Mouse (Mus musculus) natural killer cell, adult 2 months (primary cell): ENCODE data around the gene Creb1.
A peak's percentile ranks its signal among the peaks of the same experiment; 100 is the strongest.
"Not testable (repeated sequence)": the region's sequence is repeated elsewhere in the genome, so short reads cannot be mapped to it uniquely, and the experiment has no call there.

Source experiments
- DNase-seq, 2 experiments: peaks; one replicate each; pipeline ENCODE4 v3.0.0; 2022; ENCODE audit warnings: low spot score in 2 of 2

The Creb1 gene

DNA sequence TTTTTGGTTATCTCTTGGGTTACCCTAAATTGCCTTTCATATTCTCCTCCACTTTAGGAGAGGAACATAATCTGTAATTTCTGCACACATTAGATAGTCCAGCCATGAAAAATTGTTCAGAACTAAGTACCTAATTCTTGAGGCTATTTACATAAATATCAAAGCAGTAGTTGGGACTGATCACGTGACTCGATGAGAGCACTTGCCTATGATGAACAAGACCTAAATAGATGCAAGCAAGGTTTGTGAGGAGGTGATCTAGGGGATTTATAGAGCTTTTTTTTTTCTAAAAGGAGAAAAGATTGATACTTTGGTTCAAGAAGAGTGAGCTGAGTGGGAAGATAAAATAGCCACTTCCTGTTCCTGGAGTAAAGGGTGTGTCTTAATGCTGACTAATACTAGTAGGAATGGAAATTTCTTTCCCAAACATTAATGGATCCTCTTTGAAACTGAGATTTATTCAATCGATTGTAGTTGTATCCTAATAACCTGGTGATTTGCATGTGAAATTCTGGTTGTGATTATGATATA is 6.5 kb downstream of the Creb1 start:
- DNase-seq, result no peak

DNA sequence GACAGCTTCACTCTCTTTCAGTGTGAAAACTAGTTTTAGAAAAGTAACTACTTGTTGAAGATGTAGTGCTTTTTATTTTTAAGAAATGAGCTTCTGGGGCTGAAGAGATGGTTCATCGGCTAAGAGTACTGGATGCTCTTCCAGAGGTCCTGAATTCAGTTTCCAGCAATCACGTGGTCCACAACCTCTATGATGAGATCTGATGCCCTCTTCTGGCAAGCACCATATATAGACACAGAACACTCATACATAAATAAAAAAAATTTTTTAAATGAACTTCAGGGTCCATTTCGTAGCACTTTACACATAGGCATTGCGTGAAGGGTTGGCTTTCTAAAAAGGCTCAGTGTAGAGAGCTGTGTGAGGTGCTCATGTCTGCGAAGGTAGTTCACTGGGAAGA is 11.3 kb downstream of the Creb1 start:
- no peak for DNase-seq

DNA sequence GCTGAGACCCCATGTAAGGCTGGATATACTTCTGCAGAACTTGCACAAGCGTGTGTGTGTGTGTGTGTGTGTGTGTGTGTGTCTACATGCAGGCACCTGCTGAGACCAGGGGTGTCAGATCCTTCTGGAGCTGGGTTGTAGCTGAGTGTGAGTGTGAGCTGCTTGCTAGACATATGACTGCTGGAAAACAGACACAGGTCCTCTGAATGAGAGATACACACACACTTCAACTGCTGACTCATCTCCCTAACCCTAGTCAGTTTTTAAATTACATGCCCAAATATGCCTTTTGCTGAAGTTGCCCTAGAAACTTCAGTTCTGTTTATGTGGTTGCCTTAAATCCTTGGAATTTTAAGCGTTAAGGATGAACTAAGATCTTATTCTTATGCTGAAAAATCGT is 13.6 kb downstream of the Creb1 start:
- DNase-seq, result no peak

DNA sequence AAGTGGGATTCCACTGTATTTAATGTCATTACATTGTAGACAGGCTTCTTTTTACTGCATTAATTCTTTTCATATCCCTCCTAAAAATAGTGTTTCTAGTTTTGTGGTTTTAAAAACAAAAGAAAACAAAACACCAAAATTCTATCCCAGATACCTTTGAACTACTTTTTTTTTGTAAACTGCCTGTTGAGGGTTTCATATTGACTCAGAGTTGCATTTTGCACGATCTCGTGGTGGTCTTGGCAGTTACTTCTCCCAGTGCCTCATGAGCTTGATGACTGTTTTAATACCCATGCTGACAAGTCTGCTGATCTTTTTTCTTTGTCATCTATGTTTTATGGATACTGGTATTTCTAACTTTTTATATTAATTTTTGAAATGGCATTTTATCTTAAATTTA is 16.9 kb downstream of the Creb1 start:
- no peak for DNase-seq

DNA sequence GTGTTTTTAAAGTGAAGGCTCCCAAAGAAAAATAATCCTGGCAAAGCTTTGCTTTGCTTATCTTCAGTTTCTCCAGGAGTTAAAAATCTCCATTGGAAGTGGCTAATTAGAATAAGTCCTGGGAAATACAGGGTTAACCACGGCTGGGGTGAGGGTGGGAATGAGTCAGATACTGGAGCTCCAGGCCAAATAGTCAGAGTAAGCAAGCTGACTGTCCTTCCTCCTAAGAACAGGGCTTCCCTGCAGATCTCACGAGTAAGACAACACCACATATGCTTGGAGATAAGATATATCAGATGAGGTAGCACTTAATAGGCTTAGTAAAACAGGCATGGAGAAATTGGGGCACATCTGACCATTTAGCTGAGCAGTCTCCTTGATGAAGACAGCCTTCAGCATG is 19.5 kb downstream of the Creb1 start:
- DNase-seq, result no peak

DNA sequence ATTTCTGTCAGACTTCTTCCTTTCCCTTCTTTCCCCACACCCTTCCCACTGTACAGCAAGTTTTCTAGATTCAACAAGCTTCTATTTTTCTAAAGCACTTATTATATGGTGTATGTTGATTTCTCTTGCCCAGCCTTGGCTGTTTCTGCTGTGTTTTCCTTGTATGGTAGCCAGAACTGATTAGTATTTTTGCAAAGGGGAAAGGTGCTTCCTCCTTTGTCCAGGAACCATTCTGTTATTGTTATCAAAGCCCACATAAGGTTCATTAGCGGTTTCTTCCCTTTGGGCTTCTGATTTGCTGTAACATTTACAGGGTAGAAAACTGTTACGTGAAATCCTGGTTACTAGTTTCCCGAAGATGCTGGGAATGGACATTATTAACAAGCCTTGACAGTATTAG is 27.7 kb downstream of the Creb1 start:
- no peak for DNase-seq

DNA sequence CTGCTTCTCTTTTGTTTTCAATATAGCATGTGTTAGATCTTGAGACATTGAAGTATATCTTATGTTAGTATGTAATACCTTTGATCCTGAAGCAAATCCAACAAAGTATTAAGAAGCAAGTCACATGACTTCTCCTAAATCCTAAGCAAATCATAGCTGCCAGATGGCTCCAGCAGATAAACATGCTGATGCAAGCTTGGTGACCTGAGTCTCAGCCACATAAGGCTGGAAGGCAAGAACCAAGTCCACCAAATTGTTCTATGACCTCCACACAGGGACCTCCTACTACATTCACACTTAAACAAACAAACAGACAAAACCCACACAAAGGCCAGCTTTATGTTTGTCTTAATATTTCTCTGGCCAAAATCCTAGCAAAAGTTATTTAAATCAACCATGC is 35.8 kb downstream of the Creb1 start:
- DNase-seq, result no peak

DNA sequence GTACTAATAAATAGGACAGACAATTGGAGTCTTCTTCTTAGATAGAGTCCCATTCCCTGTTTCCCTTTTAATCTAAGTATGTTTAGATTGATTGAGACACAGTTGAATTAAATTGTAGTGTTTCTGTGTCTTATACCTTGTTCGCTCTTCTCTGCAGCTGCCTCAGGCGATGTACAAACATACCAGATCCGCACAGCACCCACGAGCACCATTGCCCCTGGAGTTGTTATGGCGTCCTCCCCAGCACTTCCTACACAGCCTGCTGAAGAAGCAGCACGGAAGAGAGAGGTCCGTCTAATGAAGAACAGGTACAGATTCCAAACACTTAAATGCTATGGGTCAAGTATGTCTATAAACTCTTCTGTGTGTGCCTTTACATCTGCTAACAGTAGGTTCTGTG is 43.6 kb downstream of the Creb1 start:
- no peak for DNase-seq

DNA sequence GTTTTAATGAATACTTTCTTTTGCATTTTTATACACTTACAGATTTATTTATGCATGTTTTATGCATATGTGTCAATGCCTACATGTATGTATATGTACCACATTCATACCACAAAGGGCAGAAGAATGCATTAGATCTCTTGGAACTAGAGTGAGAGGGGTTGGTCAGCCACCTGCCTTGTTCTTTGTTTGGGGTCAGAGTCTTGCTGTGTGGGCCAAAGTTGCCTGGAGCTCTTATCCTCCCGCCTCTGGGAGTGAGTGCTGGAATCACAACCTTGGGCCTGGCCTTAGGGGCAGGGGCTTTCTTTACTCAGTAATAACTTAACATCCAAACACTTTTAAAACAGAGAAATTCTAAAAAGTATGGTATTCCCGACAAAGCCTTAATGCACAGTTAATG is 44.3 kb downstream of the Creb1 start:
- no peak for DNase-seq

DNA sequence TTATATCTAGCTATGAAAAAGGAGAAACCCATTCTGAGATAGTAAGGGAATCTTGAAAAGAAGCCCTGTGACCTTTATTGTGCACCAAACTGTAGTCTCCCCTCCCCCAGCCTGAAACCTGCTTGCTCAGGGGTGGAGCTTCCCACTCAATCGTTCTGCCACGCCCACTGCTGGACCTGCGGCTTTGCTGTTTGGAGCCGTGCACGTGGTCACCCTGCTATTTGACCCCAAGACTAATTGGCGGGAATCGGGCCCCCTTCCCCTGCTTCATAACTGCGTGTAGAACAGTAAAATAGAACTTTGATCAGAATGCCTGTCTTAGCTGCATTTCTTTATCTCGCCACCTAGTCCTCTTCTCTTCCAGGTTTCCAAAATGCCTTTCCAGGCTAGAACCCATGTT is 45.5 kb downstream of the Creb1 start:
- not testable (repeated sequence) for DNase-seq

DNA sequence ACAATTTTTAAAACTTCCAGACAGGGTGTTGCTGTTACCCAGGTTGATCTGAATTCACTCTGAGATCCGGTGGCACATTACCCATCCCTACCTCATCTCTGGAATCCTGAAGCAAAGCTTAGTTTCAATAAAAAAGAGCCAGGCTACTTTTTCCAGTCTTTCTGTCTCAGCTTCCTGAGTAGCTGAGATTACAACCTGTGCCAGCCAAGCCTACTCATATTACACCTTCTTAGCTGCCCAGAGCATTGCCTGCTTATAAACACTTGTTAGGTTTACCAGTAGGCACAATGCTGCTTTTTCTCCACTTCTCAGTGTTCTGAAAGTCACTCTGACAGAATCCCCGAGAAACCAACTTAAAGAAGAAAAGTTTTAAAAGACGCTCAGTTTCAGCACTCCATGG is 46.4 kb downstream of the Creb1 start:
- no peak for DNase-seq

DNA sequence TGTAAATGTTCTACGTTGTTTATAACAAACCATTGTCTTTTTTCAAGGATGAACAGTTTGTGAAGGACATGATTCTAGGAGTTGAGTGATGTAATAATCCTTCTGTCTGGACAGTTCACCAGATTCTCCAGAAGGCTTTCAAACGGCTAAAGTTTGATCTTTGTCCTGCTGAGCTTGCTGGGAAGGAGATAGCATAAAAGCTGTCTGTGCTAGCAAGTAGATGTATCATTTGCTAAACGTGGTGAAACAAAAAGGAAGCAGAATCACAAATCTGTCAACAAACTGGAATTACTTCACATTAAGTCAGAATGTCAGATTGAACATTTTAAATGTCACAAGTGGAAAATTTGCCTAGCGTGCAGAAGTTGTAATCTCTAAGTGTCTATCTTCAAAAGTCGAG is 66.5 kb downstream of the Creb1 start:
- DNase-seq, result no peak

DNA sequence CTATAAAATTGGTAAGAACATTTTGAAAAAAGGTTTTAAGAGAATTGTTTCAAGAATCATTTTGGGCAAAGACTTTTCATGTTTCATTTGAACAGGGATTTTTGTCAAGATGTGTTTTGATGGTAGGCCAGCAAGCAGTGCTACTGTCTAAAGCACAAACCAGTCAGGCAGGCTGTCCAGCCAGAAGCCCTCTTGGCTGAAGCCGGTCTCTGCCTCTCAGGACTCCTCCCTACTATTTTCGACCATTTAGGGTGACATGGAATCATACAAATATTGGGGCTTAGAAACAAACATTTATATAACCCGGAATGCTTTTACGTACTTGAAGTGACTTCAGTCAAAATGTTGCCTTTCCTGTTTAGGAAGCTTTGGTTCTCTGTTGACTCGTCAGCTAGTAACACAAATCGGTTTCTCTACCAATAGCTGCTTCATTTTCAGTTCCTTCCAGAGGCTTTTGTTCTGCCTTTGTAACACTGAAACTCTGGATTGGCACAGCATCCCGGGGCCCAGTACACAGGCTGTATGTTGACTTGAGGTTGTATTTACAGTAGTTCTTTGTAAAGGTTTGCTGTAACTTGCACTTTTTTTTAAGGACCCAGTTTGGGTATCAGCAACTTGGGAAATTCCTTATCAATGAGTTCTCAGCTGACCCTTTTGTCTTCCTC is 68.1 kb downstream of the Creb1 start:
- no peak for DNase-seq

DNA sequence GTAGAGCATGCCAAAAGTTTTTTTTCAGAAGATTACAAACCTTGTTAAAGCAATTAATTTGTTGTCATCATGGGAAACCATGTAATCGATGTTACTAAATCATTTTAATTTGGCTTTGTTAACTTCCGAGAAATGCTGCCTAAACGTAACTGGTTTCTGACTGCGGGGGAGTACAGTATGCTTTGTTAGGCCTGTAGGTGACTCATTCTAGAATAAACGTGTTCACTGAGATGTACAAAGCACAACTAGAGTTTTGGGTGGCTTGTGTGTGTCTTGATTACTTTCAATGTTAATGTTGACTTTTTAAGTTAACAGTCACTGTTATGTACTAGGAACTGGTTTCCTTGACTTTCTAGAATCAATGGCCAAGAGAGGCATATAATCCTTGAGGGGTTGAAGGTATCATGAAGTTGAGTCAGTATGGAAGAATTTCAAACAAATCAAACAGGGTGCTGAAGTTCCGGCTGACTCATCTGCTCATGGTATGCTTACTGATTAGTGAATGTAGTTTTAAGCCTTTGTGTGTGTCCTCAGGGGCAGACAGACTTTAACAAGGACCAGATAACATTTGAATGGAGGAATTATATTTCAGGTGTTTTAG is 68.9 kb downstream of the Creb1 start:
- no peak for DNase-seq

DNA sequence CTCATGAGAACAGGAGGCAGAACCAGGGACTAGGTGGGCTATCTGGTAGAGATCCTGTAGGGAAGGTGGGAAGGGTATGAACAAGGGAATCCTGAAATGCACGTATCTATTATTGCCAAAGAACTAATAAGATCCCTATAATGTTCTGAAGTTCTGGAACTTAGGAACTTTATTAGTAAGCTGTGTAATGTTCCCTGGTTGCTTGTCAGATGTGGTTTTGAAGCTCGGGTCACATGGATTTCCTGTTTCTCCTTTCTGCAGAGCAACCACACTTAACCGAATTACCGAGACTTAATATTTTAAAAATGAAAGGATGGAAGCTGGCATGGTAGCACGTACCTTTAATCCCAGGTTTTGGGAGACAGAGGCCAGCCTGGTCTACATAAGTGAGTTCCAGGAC is 70.9 kb downstream of the Creb1 start:
- no peak for DNase-seq

DNA sequence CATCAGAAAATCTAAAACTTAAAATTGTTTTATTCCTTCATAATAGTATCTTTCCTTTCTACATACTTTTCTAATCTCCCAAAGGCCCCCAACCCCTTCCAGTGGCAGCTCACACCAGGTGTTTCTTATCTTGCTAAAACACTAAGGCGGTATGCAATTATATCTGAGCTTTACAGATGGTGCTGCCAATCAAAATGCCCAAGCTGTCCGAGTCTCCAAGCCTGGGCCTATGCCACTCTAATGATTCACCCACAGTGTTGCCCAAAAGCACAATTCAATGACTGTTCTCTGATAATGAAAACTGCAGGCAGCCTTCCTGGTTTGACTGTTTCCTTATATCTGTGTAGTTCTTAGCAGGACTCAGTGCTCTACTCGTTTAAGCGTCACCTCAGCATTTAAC is 76.7 kb downstream of the Creb1 start:
- DNase-seq, result no peak

DNA sequence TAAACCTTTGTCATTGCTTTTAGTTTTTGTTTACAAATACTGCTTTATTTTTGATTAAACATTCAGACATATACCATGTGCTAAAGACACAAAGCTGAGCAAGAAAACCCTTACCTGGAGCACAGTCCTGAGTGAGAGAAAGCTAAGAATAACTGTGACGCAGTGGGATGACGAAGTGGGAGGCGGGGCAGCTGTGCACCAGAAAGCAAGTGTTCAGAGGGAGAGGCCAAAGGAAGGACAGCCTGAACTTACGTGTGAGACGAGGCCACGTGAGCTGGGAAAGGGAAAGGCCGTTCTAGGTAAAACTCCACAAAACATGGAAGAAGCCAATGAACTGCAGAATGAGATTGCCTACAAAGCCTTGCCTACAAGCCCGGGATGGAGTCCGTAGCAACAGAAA is 77.5 kb downstream of the Creb1 start:
- DNase-seq, result no peak

DNA sequence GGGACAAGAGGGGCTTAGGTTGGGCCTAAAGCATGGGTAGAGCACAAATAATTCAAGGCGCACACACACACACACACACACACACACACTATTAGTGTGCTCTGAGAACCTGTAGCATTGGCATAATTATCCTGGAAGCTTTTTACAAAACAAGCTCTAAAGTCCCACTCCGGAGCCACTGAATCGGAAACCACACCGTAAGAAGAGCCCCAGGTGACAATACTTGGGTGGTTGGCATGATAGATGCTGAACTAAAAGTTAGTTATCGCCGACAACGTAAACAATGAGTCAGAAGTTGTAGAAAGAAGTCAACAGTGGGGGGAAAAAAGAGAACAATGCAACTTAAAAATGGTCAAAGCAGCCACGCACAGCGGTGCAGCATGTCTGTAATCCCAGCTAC is 81.9 kb downstream of the Creb1 start:
- DNase-seq, result no peak

DNA sequence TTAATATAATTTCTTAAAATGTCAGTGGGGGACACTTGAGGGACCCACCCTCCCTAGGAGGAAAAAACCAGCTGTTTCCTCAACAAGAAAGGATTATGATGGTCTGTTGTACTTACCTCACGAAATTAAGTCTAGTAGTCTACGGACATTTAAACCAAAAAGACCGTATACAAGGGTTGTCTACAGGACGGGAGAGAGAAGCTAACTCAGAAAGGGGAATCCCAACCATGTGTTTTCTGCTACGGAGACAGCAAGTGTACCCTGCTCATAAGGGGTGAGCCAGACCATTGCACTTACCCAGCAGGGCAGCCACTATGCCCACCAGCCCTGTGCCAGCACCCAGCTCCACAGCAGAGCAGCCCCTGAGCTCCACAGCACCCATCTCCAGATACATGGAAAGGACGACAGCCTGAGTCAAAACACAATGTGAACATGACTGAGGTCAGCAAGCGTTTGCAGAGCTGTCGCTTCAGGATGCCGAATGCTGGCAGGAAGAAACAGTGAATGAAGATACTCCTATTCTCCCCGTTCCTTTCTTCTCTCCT is 82.4 kb downstream of the Creb1 start:
- DNase-seq, result no peak

DNA sequence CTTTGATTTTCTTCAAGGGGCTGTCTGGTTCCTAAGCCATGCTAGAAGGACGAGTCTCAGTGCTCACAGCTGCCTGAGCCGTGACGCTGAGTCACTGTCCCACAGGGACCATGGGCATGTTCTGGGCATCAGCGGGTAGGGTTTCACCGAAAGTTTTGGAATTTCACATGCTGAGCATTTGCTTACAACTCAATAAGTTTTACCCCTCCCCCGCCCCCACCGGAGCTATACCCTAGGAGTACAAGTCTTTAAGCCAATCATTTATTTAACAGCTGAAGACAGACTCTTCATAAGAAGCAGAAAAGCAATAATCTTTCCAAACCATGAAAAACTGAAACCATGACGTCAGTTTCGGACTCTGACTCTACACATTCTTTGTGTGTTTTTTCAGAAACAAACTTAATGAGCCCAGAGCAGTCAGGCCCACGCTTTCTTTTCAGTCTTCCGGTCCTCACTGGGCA is 83.1 kb downstream of the Creb1 start:
- DNase-seq, result no peak

DNA sequence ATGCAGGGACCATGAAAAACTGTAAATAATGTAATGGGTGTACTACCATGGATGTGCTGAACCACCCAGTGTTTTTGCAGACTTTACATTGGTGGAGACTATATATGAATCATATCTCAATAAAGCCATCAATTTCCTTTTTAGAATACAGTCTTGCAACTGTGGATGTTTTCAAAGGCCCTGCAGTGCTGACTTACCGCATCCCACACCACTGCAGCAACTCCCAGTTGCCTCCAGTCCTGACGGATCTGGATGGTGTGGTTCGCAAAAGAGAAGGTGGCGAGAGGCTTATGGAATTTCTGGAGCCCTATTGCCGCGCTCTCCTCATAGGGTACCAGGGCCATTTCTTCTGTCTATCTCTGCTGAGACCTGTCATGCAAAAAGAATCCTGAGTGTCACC is 83.6 kb downstream of the Creb1 start:
- DNase-seq, result no peak

DNA sequence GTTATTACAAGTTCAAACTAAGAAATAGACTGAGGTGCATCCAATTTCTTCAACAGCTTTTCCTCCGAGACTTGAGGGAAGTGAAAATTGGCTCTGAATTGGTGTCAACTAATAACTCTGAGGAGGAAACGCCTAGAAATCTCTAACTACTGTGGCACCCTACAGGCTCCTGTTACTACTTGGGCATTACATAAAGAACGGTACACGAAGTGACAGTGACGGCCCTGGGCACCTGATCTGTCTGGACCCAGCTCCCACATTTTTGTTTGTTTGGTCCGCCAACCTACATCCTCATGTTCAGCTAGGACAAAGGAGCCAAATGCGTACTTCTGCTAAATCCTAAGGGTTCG is 84.1 kb downstream of the Creb1 start:
- no peak for DNase-seq

DNA sequence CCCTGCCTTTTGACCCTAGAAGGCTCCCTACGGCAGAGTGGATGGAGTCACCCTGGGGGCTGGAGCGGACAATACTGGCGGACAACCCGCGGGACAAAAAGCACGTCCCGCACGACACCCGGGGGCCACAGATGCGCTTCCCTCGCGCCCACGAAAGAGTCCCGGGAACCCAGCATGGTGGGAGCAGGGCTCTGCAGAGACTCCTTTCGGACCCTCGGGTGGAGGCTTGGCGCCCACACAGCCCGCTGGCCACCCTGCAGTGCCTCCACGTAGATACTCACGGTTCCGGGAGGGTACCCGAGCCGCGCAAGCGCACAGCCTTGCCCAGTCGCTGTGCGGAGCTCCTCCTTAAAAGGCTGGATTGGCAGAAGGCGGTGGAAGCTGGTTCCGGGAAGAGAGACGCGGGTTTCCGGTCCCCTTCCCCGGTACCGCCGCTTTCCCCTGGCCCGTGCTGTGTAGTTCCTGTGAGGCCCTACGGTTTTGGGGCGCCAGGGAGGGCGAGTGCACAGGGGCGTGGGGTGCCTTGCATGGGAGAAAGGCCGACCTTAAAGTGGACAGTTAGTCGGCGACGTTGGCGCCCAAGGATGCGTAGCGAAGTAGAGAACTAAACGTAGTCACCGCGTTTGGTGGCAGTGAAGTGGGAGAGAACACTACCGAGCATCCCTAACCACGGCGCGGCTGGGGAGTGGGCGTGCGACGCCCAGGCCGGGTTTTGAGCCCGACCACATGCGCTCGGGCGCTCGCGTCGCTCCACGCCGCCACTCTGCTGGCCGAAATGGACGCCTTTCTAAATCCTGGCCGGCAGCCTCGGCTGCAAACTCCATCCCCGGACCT is 84.7 kb downstream of the Creb1 start, which contains the start of gene Mettl21a:
Gene Mettl21a (minus strand): TSS at position 362 of the 834 bp plus-strand sequence.
- DNase-seq, result peak; percentile 54 to 55
